Mouse (Mus musculus): Measurements from ENCODE around the gene Zfp708. TPM values are rescaled to one million over a fixed set of nuclear protein-coding genes. Genes with fewer than 3 reads are reported as not detected.

Gene Zfp708
- polyA plus RNA-seq, 1 experiment from 2014 or later: 6.8 TPM

DNA sequence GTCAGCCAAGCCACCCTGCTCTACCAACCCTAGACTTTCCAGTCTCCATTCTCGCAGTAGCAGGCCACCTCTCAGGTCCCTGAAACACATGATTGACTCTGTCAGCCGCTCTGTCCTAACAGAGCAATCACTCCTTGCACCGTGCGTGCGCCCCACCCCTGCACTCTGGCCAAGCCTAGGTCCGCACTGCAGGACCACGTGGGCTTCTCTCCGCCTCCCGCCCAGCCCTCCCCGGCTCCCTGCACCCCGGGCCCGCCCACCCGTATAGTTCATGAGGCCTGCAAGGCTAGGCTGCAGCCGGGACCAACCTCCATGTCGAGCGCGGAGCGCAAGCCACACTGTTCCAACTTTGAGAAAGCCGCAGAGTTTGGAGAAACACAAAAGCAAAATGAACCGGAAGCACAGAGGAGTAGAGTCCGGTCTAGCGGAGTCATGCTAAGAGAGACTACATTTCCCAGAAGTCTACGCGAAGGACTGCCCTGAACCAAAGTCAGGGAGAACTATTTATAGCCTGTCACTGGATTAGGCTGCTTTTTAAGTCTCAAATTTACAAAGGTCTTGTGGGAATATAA lies 16.5 kb downstream of the Zfp708 start:
- DNase-seq (ENCODE audit: low spot score): peak; percentile 87
- Histone ChIP-seq H3K27ac (peak overlapping the region; percentile 90), H3K9me3 (replicated peaks) (no peaks in the 10 kb centered on the region), H3K4me3 (peak overlapping the region; percentile 63), H3K36me3 (peaks cover 22% of the 10 kb centered on the region), H3K4me1 (peaks cover 3% of the 10 kb centered on the region), H3K27me3 (ENCODE audit: low read depth, poor library complexity, severe bottlenecking) (no peaks in the 10 kb centered on the region)
- WGBS: under 1% methylated on average over 24 of the region's 24 CpGs

DNA sequence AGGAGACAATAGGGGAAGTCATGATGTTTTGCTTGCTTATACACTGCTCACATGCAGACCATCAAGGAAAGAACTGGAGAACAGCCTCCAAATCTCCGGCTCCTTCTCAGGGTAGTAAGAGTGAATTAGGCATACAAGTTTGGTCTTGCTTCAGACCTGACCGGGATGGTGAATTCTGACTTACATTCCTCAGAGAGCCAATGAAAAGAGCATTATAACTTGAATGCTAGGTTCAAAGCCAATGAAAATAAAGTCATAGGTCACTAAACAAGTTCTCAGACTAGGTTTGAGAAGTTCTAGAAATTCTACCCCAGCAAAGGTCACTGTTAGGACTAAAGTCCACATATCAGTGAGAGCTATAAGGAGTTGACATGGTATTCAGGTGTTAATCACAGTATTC lies 20.5 kb downstream of the Zfp708 start:
- Histone ChIP-seq H3K4me3 (no peak overlapping the region), H3K27me3 (ENCODE audit: low read depth, poor library complexity, severe bottlenecking) (no peaks in the 10 kb centered on the region), H3K36me3 (peaks cover 54% of the 10 kb centered on the region), H3K27ac (no peak overlapping the region), H3K9me3 (replicated peaks) (no peaks in the 10 kb centered on the region), H3K4me1 (peaks cover 3% of the 10 kb centered on the region)
- 92% methylated on average over 2 of the region's 2 CpGs for WGBS
- no peak for DNase-seq (ENCODE audit: low spot score)

DNA sequence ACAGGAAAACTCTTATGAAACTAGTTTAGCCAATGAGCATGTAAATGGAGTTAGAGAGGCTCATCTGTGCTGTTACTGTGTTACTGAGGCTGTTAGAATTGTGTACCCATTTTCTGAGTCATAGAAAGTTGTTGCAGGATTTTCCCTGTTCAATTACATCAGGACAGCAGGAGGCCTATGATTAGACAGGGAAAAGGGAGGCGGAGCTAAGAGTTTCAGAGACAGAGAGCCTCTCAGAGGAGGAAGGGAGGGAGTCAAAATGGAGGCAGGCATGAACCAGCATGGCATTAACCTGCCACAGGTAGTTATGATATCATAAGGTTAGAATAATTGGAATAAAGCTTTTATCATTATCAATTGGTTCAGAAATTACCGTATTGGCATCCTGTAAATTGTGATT lies 25.0 kb downstream of the Zfp708 start:
- no peak for DNase-seq (ENCODE audit: low spot score)
- no peak overlapping the region for H3K4me3 ChIP-seq
- H3K27me3 ChIP-seq (ENCODE audit: low read depth, poor library complexity, severe bottlenecking): no peaks in the 10 kb centered on the region
- WGBS: 92% methylated on average over 2 of the region's 2 CpGs
- H3K27ac ChIP-seq: no peak overlapping the region
- peaks cover 9% of the 10 kb centered on the region; the same call in 1 of the 2 replicates for H3K9me3 ChIP-seq (replicated peaks)
- H3K36me3 ChIP-seq: peaks cover 84% of the 10 kb centered on the region
- H3K4me1 ChIP-seq: no peaks in the 10 kb centered on the region

DNA sequence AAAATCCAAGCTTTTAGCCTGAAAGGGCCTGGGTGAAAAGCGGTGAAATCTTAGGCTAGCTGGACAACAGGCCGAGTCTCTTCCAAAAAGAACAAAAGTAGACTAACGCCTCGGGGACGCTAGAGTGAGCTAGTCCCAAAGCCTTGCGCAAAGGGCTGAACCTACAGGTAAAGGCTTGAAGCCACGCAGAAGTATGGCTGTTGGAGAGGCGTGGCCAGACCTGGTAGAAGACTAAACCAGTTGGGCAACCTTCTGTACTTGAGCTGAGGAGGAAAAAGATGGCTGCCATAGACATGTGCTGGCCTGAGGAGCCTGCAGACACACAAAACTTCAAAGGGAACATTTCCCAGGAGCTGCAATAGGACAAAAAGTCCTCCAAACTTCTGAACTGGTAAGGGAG lies 32.4 kb downstream of the Zfp708 start:
- WGBS: 83% methylated on average over 8 of the region's 8 CpGs
- no peak for DNase-seq (ENCODE audit: low spot score)
- H3K9me3 ChIP-seq (replicated peaks): peaks cover 3% of the 10 kb centered on the region; the same call in 1 of the 2 replicates
- no peak overlapping the region for H3K27ac ChIP-seq
- H3K4me1 ChIP-seq: peaks cover under 1% of the 10 kb centered on the region; the same call in 1 of the 2 replicates
- H3K4me3 ChIP-seq: no peak overlapping the region
- H3K27me3 ChIP-seq (ENCODE audit: low read depth, poor library complexity, severe bottlenecking): no peaks in the 10 kb centered on the region
- H3K36me3 ChIP-seq: peaks cover 28% of the 10 kb centered on the region

DNA sequence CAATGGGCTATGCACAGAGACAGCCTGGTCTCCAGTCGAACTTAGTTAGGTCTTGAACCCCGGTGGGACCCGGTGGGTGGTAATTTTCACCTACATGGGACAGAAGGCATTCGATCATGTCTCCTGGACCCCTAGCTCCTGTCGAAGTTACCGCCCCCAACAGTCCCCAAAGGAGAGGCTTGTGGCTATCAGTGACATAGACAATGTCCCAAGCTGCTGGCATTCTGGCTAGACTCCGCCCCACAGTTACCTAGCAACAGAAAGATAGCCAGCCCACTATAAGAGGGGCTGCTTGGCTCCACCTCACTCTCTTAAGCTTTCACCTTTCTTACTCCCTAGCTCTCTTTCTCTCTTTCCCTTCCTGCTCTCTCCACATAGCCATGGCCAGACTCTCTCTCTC lies 35.3 kb downstream of the Zfp708 start:
- Histone ChIP-seq H3K36me3 (no peaks in the 10 kb centered on the region; the same call in 1 of the 2 replicates), H3K27me3 (ENCODE audit: low read depth, poor library complexity, severe bottlenecking) (no peaks in the 10 kb centered on the region), H3K4me3 (no peak overlapping the region), H3K9me3 (replicated peaks) (no peaks in the 10 kb centered on the region), H3K4me1 (peaks cover 4% of the 10 kb centered on the region; the same call in 1 of the 2 replicates), H3K27ac (no peak overlapping the region)
- 56% methylated on average over 7 of the region's 7 CpGs for WGBS
- DNase-seq (ENCODE audit: low spot score): no peak

DNA sequence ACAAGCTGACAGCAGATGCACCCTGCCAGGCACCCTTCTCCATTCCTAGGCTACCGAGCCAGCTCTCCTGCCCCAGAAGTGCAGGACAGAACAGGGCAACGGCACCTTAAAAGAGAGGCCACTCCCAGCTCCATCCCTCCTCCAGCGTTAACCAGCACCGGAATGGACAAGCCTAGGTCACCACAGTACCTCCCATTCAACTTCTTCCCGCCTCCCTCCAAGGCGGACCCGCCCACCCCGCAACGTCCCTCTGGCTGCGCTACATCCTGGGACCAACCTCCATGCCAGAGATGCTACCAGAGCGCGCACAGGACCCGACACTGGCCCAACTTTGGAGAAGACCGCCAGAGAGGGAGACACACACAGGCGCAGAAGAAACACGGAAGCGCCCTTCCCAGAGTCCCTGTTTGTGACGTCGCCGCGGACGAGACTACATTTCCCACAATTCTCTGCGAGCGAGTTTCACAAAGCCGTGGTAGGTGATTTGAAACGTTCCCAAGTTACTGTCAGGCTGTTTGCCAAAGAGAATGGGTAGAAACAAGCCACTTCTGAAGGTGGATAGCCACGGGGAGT lies 36.9 kb downstream of the Zfp708 start, which contains the start of gene Zfp712:
TSS of gene Zfp712 (minus strand) at position 385 of the 573 bp plus-strand sequence.
- Histone ChIP-seq H3K27me3 (ENCODE audit: low read depth, poor library complexity, severe bottlenecking) (no peaks in the 10 kb centered on the region), H3K9me3 (replicated peaks) (no peaks in the 10 kb centered on the region), H3K4me1 (peaks cover 4% of the 10 kb centered on the region; the same call in 1 of the 2 replicates), H3K36me3 (no peaks in the 10 kb centered on the region), H3K27ac (peak within 1 kb of the TSS; percentile 88), H3K4me3 (peak within 1 kb of the TSS; percentile 77)
- WGBS: under 1% methylated on average over 27 of the region's 27 CpGs
- peak; percentile 86 for DNase-seq (ENCODE audit: low spot score)

DNA sequence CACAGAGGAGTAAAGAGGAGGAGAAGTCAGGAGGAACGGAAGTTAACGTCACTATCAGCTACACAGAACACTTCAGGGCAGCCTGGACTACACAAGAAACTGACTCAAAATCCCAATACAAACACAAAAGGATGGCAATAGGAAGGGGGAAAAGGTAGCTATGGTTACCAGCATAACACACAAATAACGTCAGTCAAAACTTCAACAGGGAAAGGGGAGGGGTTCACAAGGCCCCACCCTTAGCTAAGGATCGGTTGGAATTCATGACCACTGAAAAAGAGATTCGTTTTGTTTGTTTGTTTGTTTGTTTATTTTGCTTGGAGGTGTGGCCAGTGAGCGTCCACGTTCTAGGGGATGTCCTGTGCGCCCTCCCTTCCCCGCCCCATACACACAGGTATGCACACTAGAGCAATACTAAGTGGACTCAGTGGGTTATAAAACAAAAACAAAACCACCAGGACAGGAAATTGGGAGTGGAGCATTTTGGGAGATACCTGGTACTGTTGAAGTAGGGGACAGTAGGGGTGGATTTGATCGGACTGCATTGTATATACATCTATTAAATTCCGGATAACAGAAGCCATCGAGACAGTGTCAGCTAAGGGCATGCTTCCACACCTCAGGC lies 37.5 kb downstream of the Zfp708 start:
- Histone ChIP-seq H3K9me3 (replicated peaks) (no peaks in the 10 kb centered on the region), H3K36me3 (no peaks in the 10 kb centered on the region), H3K27ac (peak overlapping the region; percentile 88), H3K27me3 (ENCODE audit: low read depth, poor library complexity, severe bottlenecking) (no peaks in the 10 kb centered on the region), H3K4me3 (peak overlapping the region; percentile 77), H3K4me1 (peaks cover 4% of the 10 kb centered on the region; the same call in 1 of the 2 replicates)
- WGBS: 6% methylated on average over 12 of the region's 12 CpGs
- no peak for DNase-seq (ENCODE audit: low spot score)

Other genes with a start within 250 kb of the Zfp708 start
- 1.1 and 1.5 TPM in 2 replicates for gene Gm10767, start 193.1 kb downstream of the Zfp708 start, polyA plus RNA-seq (2016; fragmentation: Nextera tagmentation; extraction: Ambion mirVana)
- 2.4 and 4.3 TPM in 2 replicates for gene Zfp712, start 36.8 kb downstream of the Zfp708 start, polyA plus RNA-seq (2016; fragmentation: Nextera tagmentation; extraction: Ambion mirVana)
- gene Gm28557, start 10.6 kb upstream of the Zfp708 start, polyA plus RNA-seq (2016; fragmentation: Nextera tagmentation; extraction: Ambion mirVana): 1.8 and 2.9 TPM in 2 replicates
- gene Rslcan18, start 18.3 kb upstream of the Zfp708 start, polyA plus RNA-seq (2016; fragmentation: Nextera tagmentation; extraction: Ambion mirVana): 0.19 and 0.31 TPM in 2 replicates
- 1.5 and 1.9 TPM in 2 replicates for gene Zfp759, start 23.7 kb upstream of the Zfp708 start, polyA plus RNA-seq (2016; fragmentation: Nextera tagmentation; extraction: Ambion mirVana)
- gene Rsl1, start 75.2 kb upstream of the Zfp708 start, polyA plus RNA-seq (2016; fragmentation: Nextera tagmentation; extraction: Ambion mirVana): 6.2 and 6.5 TPM in 2 replicates
- gene Zfp455, start 96.5 kb upstream of the Zfp708 start, polyA plus RNA-seq (2016; fragmentation: Nextera tagmentation; extraction: Ambion mirVana): 1.5 and 1.9 TPM in 2 replicates
- 0.74 and 1.5 TPM in 2 replicates for gene Zfp458, start 180.5 kb upstream of the Zfp708 start, polyA plus RNA-seq (2016; fragmentation: Nextera tagmentation; extraction: Ambion mirVana)
- gene Zfp457, start 208.5 kb upstream of the Zfp708 start, polyA plus RNA-seq (2016; fragmentation: Nextera tagmentation; extraction: Ambion mirVana): 0.24 and 0.50 TPM in 2 replicates
- 1.4 and 1.7 TPM in 2 replicates for gene Zfp595, start 234.6 kb upstream of the Zfp708 start, polyA plus RNA-seq (2016; fragmentation: Nextera tagmentation; extraction: Ambion mirVana)

All from limb, embryonic 10.5 days (tissue).